Mouse (Mus musculus) layer of hippocampus, adult 8-10 months (tissue): ENCODE results near the gene Hivep3. TPM values are rescaled to one million over a fixed set of nuclear protein-coding genes. Genes with fewer than 3 reads are reported as not detected.

Experiments
- DNase-seq, 2 experiments: peaks; one replicate each; pipeline ENCODE4 v3.0.0; 2022; ENCODE audit warnings: low spot score in 2 of 2
- total RNA-seq, 4 experiments: library from RNA; stranded (reverse); gene quantifications; 2 replicates each; pipeline ENCODE4 v1.2.4; 2022

Hivep3 gene
- total RNA-seq, 4 experiments from 2014 or later = 47.7 to 56.0 (median 51.0) TPM

GRCm38 (mm10) chr4:120083700-120084099 lies 350.1 kb downstream of the Hivep3 start:
- no peak for DNase-seq

- no peak for DNase-seq
Observed at GRCm38 (mm10) chr4:120089536-120089935, 356.0 kb downstream of the Hivep3 start.

- no peak for DNase-seq
Observed at GRCm38 (mm10) chr4:120091997-120092783, 358.6 kb downstream of the Hivep3 start.

GRCm38 (mm10) chr4:120096935-120097334 lies 363.4 kb downstream of the Hivep3 start:
- DNase-seq = no peak

- DNase-seq = no peak
Observed at GRCm38 (mm10) chr4:120101186-120101585, 367.6 kb downstream of the Hivep3 start.

GRCm38 (mm10) chr4:120104599-120104998 lies 371.0 kb downstream of the Hivep3 start:
- peak in 1 of 2 experiments; percentile 71 for DNase-seq

GRCm38 (mm10) chr4:120106362-120106761 lies 372.8 kb downstream of the Hivep3 start:
- no peak for DNase-seq

GRCm38 (mm10) chr4:120107787-120108186 lies 374.2 kb downstream of the Hivep3 start:
- no peak for DNase-seq

- no peak for DNase-seq
Observed at GRCm38 (mm10) chr4:120115516-120115915, 381.9 kb downstream of the Hivep3 start.

- DNase-seq = no peak
Observed at GRCm38 (mm10) chr4:120116312-120116711, 382.7 kb downstream of the Hivep3 start.

GRCm38 (mm10) chr4:120120276-120120675 lies 386.7 kb downstream of the Hivep3 start:
- DNase-seq = peak in 1 of 2 experiments; percentile 56

- DNase-seq = no peak
Observed at GRCm38 (mm10) chr4:120124656-120125055, 391.1 kb downstream of the Hivep3 start.

- DNase-seq = peak in 1 of 2 experiments; percentile 45
Observed at GRCm38 (mm10) chr4:120126047-120126446, 392.5 kb downstream of the Hivep3 start.

- DNase-seq = no peak
Observed at GRCm38 (mm10) chr4:120127333-120127732, 393.7 kb downstream of the Hivep3 start.

GRCm38 (mm10) chr4:120128033-120128432 lies 394.4 kb downstream of the Hivep3 start:
- DNase-seq = no peak

- DNase-seq = peak in 1 of 2 experiments; percentile 51
Observed at GRCm38 (mm10) chr4:120129233-120129885, 395.8 kb downstream of the Hivep3 start.

- DNase-seq = no peak
Observed at GRCm38 (mm10) chr4:120130926-120131325, 397.3 kb downstream of the Hivep3 start.

GRCm38 (mm10) chr4:120131441-120132220 lies 398.0 kb downstream of the Hivep3 start:
- DNase-seq = no peak

GRCm38 (mm10) chr4:120134223-120134622 lies 400.6 kb downstream of the Hivep3 start:
- DNase-seq = no peak

- DNase-seq = no peak
Observed at GRCm38 (mm10) chr4:120141810-120142209, 408.2 kb downstream of the Hivep3 start.

GRCm38 (mm10) chr4:120142905-120143304 lies 409.3 kb downstream of the Hivep3 start:
- DNase-seq = no peak

GRCm38 (mm10) chr4:120144343-120144742 lies 410.8 kb downstream of the Hivep3 start:
- DNase-seq = no peak
